Mouse (Mus musculus) left cerebral cortex, adult 8-10 months (tissue): Measurements from ENCODE around the gene Amy2a3. TPM values are rescaled to one million over a fixed set of nuclear protein-coding genes. Genes with fewer than 3 reads are reported as not detected.
"Not testable (repeated sequence)": the region's sequence is repeated elsewhere in the genome, so short reads cannot be mapped to it uniquely, and the experiment has no call there.

Experiments
- DNase-seq, 2 experiments: peaks; one replicate each; pipeline ENCODE4 v3.0.0; 2022; ENCODE audit warnings: low spot score in 2 of 2
- total RNA-seq, 4 experiments: library from RNA; stranded (reverse); gene quantifications; 2 replicates each; pipeline ENCODE4 v1.2.4; 2022

Gene Amy2a3
- total RNA-seq = not detected

DNA sequence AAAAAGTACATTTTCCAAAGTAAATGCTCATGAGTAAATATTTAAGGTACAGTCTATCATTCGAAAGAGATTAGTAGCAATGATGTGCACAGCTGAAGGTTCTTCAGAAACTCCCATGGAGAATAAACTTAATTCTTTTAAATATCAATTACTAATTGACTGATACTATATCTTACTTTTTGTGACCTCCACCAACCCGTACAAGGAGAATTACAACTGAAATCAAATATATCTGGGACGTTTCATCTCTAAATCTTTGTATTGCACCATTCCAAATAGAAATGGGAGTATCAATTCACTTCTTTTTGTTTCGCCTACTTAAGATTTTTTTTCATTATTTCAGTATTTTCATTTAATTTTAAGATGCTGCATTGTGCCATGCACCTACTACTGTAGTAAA, at the start of gene Amy2a3:
Gene Amy2a3 (minus strand): TSS at position 101 of the 400 bp plus-strand sequence.
- DNase-seq = not testable (repeated sequence)

DNA sequence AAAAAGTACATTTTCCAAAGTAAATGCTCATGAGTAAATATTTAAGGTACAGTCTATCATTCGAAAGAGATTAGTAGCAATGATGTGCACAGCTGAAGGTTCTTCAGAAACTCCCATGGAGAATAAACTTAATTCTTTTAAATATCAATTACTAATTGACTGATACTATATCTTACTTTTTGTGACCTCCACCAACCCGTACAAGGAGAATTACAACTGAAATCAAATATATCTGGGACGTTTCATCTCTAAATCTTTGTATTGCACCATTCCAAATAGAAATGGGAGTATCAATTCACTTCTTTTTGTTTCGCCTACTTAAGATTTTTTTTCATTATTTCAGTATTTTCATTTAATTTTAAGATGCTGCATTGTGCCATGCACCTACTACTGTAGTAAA, 32.7 kb upstream of the Amy2a3 start, which contains the start of gene Amy2a2:
Gene Amy2a2 (minus strand): TSS at position 101 of the 400 bp plus-strand sequence.
- not testable (repeated sequence) for DNase-seq

DNA sequence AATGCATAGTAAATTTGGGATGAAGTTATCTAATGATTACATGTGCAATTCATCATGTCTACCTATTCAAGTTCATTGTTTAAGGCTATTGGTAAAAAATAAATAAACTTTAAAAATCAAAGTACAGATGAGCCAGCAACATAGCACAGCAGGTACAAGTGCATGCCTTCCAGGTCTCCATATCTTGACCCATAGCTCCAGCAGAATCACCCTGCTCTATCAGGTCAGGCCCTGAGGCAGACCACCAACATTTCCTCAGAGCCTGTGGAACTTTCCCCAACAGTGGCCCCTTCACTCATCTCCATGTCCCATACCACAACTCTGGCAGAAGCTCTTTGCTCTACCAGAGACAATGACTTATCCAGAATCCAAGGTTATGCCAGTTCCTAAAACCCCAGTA, 21.6 kb upstream of the Amy2a3 start:
- DNase-seq = not testable (repeated sequence)

DNA sequence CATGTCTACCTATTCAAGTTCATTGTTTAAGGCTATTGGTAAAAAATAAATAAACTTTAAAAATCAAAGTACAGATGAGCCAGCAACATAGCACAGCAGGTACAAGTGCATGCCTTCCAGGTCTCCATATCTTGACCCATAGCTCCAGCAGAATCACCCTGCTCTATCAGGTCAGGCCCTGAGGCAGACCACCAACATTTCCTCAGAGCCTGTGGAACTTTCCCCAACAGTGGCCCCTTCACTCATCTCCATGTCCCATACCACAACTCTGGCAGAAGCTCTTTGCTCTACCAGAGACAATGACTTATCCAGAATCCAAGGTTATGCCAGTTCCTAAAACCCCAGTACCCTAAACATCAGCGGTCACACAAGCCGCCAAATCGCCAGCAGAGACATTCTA, 10.9 kb downstream of the Amy2a3 start:
- not testable (repeated sequence) for DNase-seq

DNA sequence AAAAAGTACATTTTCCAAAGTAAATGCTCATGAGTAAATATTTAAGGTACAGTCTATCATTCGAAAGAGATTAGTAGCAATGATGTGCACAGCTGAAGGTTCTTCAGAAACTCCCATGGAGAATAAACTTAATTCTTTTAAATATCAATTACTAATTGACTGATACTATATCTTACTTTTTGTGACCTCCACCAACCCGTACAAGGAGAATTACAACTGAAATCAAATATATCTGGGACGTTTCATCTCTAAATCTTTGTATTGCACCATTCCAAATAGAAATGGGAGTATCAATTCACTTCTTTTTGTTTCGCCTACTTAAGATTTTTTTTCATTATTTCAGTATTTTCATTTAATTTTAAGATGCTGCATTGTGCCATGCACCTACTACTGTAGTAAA, 32.5 kb downstream of the Amy2a3 start, which contains the start of gene Amy2a4:
Gene Amy2a4 (minus strand): TSS at position 101 of the 400 bp plus-strand sequence.
- DNase-seq = not testable (repeated sequence)

DNA sequence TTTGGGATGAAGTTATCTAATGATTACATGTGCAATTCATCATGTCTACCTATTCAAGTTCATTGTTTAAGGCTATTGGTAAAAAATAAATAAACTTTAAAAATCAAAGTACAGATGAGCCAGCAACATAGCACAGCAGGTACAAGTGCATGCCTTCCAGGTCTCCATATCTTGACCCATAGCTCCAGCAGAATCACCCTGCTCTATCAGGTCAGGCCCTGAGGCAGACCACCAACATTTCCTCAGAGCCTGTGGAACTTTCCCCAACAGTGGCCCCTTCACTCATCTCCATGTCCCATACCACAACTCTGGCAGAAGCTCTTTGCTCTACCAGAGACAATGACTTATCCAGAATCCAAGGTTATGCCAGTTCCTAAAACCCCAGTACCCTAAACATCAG, 43.6 kb downstream of the Amy2a3 start:
- not testable (repeated sequence) for DNase-seq

DNA sequence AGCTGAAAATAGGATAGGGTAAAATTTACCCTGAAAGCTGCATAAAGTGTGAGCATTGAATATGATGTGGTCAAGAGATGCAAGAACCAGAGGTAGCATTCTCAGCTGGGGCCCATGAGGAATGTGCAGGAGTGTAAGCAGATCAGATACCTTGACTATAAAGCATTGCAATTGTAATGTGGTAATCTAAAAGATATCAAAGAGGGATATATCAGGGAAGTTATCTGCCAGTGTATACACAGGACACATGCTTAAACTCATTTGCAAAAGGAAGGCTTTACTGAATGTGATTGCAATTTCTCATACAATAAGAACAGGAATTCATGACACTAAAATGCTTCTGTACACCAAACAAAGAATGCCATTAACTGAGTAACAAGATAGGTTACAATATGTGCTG, 44.3 kb downstream of the Amy2a3 start:
- DNase-seq = not testable (repeated sequence)

Other genes with a start within 250 kb of the Amy2a3 start
- gene Amy2a5, start 65.2 kb downstream of the Amy2a3 start, total RNA-seq = under 1 TPM; 0.14 to 0.28 (median 0.22) TPM
- gene Amy2a4, start 32.6 kb downstream of the Amy2a3 start, total RNA-seq = not detected
- gene Amy2a2, start 32.6 kb upstream of the Amy2a3 start, total RNA-seq = not detected
- gene Amy2a1, start 208.4 kb upstream of the Amy2a3 start, total RNA-seq = not detected